Mouse (Mus musculus): ENCODE data around the gene Nav2. TPM values are rescaled to one million over a fixed set of nuclear protein-coding genes. Genes with fewer than 3 reads are reported as not detected.
A peak's percentile ranks its signal among the peaks of the same experiment; 100 is the strongest.

Gene Nav2
- polyA plus RNA-seq (2012; ENCODE audit: insufficient read depth, insufficient read length, missing spikeins), result 10.1 and 14.2 TPM in 2 replicates

DNA sequence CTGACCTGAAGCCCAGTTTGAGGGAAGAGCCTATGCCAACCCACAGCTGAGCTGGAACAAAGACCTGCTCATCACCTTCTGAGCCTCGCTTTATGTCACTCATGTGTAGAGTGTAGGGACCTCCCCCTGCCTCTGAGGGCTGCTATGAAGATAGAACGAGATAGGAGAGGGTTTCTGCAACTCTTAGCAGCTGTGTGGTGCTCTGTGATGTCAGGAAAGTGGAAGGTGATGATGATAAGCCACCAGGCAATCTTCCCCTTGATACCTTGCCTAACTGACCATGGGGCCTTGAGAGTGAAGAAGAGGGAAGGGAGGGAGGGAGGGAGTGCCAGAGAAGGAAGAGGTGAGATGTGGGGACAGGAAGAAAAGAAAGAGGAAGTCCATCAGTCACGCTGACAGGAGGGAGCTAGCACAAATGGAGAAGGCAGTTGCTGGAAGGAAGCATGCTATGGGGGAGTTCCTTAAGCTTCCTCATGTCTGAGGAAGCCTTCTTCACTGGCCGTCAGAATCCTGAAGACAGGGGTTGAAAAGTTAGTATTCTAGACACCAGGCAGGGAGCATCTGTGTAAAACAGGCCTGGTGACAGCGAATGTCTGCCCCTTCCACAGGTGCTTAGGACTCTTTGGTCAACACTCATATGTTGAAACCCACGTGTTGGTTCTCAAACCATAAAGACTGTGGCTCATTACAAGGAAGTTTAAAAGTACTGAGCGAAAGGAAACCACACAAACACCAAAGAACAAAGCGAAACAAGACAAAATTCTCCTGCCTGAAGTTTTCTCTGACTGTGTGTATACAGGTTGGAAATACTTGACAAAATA is at the start of gene Nav2:
Nav2 (plus strand) TSS at position 196 of the 821 bp plus-strand sequence.
- Histone ChIP-seq H3K4me3 (ENCODE audit: insufficient read depth, low read depth, low read length) (no peak within 1 kb of the TSS), H3K27ac (replicated peaks; ENCODE audit: low read depth, low read length) (no peak within 1 kb of the TSS), H3K4me1 (ENCODE audit: control insufficient read depth, insufficient read depth, insufficient read length, low read length) (no peaks in the 10 kb centered on the region)

DNA sequence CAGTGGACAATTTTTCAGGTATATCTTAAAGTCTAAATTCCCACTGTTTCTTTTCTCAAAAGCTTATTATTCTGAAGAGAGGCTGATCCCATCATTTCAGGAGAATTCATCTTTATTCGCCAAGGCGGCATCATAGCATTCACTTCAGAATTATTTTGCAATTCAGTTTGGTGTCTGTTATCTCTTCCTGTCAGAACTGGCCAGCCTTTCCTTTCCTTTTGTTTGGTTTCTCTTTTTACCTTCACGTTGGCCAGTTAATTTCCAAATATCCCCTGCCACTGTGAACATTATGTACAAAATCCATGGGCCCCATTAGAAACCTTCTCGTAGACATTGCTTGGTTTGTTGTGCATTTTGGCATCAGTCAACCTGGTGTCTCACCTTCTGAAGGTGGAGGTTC is 49.2 kb upstream of the Nav2 start:
- Histone ChIP-seq H3K4me3 (ENCODE audit: insufficient read depth, low read depth, low read length) (no peak overlapping the region), H3K4me1 (ENCODE audit: control insufficient read depth, insufficient read depth, insufficient read length, low read length) (no peaks in the 10 kb centered on the region), H3K27ac (replicated peaks; ENCODE audit: low read depth, low read length) (no peak overlapping the region)

DNA sequence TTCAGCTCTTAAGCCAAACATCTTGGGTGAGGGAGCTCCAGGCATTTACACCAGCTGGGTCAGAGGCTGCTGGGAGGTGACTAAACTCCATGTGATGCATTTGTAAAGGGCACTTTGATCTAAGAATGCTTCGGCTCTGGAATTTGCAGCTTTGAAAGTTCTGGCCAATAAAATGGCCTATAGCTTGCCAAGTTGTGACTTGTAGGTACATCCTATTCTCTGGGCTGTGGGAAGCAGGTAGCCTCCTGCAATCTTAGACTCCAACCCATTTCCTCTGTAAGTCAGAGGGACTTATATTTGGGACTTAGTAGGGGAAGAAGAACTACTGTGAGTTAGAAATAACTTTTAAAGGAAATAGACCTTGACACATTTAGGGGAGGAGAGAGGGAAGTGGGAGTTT is 47.6 kb upstream of the Nav2 start:
- no peak overlapping the region for H3K4me3 ChIP-seq (ENCODE audit: insufficient read depth, low read depth, low read length)
- H3K27ac ChIP-seq (replicated peaks; ENCODE audit: low read depth, low read length), result no peak overlapping the region
- no peaks in the 10 kb centered on the region for H3K4me1 ChIP-seq (ENCODE audit: control insufficient read depth, insufficient read depth, insufficient read length, low read length)

DNA sequence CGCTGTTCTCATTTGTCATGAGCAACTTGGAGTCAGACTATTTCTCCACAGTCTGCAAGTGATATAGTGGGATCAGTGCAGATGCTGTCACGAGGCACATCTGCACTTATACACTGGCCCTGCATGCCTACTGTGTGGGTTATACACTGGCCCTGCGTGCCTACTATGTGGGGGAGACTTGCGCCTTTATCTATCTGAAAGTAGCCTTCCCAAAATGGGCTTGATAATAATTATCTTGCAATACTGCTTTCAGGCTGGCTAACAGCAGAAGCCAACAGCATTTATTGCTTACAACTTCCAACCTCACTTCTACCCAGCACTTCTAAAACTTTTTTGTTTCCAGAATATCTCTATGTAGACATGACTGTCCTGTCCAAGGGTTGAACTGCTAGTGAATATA is 46.7 kb upstream of the Nav2 start:
- Histone ChIP-seq H3K4me3 (ENCODE audit: insufficient read depth, low read depth, low read length) (no peak overlapping the region), H3K4me1 (ENCODE audit: control insufficient read depth, insufficient read depth, insufficient read length, low read length) (no peaks in the 10 kb centered on the region), H3K27ac (replicated peaks; ENCODE audit: low read depth, low read length) (no peak overlapping the region)

DNA sequence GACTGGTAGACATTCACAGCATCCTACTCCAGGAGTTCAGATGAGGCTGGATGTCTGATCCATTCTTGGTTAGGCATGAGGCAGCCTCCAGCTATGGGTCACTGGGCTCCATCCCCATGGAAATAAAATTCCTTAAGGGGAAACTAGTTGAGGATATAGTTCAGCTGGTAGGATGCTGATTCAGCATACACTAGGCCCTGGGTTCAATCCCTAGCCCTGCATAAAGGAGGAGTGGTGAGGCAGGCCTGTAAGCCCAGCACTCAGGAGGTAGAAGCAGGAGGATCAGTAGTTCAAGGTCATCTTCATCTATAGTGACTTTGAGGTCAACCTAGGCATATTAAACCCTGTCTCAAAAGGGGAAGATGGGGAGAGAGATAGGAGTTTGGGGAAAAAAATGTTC is 44.3 kb upstream of the Nav2 start:
- H3K4me1 ChIP-seq (ENCODE audit: control insufficient read depth, insufficient read depth, insufficient read length, low read length), result no peaks in the 10 kb centered on the region
- H3K27ac ChIP-seq (replicated peaks; ENCODE audit: low read depth, low read length), result no peak overlapping the region
- no peak overlapping the region for H3K4me3 ChIP-seq (ENCODE audit: insufficient read depth, low read depth, low read length)

DNA sequence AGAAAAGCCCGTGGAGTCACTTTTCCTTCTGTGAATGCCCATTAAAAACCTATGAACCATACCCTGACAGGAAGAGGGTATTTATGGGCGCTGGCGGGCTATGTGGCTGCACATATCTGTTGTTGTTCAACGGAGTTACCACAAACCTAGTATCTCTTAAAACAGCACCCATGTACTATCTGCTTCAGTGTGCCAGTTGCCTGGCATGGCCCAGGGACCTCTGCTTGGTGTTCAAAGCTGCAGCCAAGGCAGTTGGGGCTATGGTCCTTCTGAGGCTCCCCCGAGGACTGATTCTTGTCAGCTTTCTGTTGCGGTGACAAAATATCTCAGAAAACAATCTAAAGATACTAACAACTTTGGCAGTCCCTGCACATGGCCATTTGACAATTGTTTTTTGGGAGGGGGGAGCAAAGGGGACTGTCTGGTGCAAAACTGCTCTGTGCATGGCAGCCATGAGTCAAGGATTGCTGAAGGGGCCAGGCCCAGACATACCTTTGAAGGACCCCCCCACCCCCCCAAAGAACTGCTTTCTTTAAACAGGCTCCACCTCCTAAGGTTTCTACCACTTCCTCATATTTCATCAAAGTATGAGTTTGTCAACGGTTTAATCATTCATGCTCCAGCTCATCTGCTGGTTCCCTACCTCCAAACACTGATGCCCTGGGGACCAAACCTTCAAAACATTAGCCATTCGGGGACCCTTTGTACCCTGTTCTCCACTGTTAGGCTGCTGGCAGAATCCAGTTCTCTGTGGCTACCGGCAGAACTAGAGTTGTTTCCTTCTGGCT is 43.7 kb upstream of the Nav2 start:
- no peak overlapping the region for H3K27ac ChIP-seq (replicated peaks; ENCODE audit: low read depth, low read length)
- no peaks in the 10 kb centered on the region for H3K4me1 ChIP-seq (ENCODE audit: control insufficient read depth, insufficient read depth, insufficient read length, low read length)
- no peak overlapping the region for H3K4me3 ChIP-seq (ENCODE audit: insufficient read depth, low read depth, low read length)

DNA sequence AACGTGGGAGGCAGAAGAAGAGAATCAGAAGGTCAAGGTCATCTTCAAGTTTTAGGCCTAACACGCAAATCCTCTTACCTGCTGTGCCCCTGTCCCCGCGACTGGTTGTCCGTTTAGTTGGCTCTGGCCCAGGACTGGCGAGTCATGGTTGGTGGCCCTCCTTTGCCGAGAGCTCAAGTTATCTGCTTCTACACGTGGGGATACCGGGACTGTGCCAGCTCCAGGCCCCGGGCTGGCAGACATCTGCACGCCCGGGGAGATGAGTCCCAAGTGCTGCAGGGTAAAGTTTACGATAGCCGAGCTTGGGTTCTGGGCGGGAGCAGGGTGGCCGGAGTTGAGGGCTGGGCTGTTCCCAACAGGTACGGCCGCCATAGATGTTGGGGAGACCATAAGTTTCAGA is 40.9 kb upstream of the Nav2 start:
- H3K4me1 ChIP-seq (ENCODE audit: control insufficient read depth, insufficient read depth, insufficient read length, low read length), result no peaks in the 10 kb centered on the region
- H3K4me3 ChIP-seq (ENCODE audit: insufficient read depth, low read depth, low read length), result no peak overlapping the region
- no peak overlapping the region for H3K27ac ChIP-seq (replicated peaks; ENCODE audit: low read depth, low read length)

DNA sequence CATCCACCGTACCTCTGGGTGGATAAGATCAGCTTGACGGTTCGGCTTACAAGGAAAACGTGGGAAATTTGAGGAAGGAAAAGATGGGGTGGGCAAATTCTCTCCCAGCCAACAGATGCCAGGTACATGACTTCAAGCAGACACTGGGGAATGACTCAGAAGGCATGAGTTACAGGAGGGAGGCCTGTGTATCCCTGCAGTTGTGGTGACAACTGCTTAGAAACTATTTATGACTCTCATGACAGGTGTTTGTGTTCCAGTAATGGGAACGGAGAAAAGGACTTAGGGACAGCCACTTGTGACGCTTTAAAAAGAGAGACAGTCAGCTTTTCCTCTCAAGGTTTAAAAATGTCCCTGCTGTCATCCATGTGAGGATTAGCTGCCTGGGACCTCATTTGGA is 38.4 kb upstream of the Nav2 start:
- H3K4me3 ChIP-seq (ENCODE audit: insufficient read depth, low read depth, low read length), result no peak overlapping the region
- no peak overlapping the region for H3K27ac ChIP-seq (replicated peaks; ENCODE audit: low read depth, low read length)
- no peaks in the 10 kb centered on the region for H3K4me1 ChIP-seq (ENCODE audit: control insufficient read depth, insufficient read depth, insufficient read length, low read length)

DNA sequence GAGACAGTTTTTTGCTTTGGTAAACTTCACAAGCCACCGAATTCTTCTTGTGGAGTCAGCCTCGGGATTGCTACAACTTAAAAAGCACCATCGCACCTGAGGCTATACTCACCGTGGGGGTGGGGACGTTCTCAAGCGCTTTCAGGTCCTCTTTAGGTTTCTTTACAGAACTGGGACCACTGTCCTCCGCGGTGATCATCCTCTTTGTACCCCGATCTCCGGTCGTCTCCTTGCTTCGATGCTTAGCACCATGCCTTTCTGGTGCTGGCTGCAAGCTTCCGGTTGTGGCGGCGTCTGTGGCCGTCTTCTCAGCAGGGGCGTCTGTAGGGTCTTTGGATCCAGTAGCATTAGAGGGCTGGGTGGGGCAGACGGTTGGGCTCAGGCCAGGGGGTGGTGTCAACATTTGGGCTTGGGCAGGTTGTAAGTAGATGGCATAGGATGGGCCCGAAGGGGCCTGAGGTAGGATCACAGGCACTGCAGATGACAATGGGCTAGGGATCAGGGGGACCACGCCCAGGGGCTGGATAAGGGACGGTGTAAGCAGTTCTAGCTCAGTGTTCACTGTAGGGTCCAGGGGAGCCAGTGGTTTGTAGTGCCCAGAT is 37.8 kb upstream of the Nav2 start:
- H3K4me3 ChIP-seq (ENCODE audit: insufficient read depth, low read depth, low read length), result no peak overlapping the region
- no peak overlapping the region for H3K27ac ChIP-seq (replicated peaks; ENCODE audit: low read depth, low read length)
- H3K4me1 ChIP-seq (ENCODE audit: control insufficient read depth, insufficient read depth, insufficient read length, low read length), result no peaks in the 10 kb centered on the region

DNA sequence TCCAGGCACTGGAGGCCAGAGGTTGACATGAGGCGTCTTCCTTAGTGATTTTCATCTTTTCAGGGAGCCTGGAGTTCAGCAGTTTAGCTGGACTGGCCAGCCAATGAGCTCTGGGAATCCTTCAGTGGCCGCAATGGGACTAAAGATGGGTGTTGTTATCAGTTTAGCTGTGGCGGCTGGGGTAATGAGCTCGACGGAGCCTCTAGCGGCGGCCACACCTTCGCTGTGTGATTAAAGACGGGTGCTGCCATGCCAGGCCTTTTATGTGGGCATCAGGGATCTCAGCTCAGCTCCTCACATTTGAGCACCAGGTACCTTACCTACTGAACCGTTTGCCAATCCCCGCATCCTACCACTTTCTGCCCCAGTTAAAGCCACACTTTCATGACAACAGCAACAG is 37.2 kb upstream of the Nav2 start:
- no peaks in the 10 kb centered on the region for H3K4me1 ChIP-seq (ENCODE audit: control insufficient read depth, insufficient read depth, insufficient read length, low read length)
- no peak overlapping the region for H3K4me3 ChIP-seq (ENCODE audit: insufficient read depth, low read depth, low read length)
- H3K27ac ChIP-seq (replicated peaks; ENCODE audit: low read depth, low read length), result no peak overlapping the region

DNA sequence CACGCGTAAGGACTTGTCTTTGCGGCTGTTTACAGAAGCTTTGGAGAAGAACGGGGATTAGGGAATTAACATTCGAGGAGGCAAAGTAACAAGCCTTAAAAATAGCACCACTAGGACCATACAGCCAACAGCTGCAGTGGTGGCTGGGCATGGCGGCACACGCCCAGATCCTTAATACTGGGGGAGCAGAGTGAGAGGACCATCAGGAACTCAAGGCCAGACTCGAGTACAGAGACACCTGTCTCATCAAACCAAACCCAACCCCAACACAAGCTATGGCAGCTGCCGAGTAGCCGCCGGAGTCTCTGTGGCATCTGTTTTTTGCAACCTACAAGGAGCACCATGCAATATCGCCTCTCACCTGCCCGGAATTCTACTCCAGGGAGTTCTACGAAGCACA is 33.4 kb upstream of the Nav2 start:
- Histone ChIP-seq H3K27ac (replicated peaks; ENCODE audit: low read depth, low read length) (no peak overlapping the region), H3K4me1 (ENCODE audit: control insufficient read depth, insufficient read depth, insufficient read length, low read length) (no peaks in the 10 kb centered on the region), H3K4me3 (ENCODE audit: insufficient read depth, low read depth, low read length) (no peak overlapping the region)

DNA sequence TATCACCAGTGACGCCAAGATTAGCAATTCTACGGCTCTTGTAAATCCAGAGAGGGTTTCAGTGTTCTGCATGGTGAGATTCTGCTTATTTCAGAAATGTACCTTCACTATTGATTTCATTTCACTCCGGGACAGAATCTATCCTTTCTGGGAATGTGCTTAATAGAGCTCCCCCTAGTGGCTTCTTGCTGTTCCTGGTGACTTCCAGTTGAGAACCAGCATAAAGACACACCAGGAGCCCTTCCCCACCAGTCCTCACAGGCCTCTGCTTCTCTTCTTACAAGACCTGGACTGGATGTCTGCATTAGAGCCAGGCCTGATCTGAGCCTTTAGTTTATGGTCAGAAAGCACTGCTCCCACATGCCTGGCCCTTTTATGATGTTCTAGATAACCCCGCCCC is 32.0 kb upstream of the Nav2 start:
- Histone ChIP-seq H3K27ac (replicated peaks; ENCODE audit: low read depth, low read length) (no peak overlapping the region), H3K4me3 (ENCODE audit: insufficient read depth, low read depth, low read length) (0 out of 2 replicates have a peak overlapping the region, but pooled peaks have one; percentile 7), H3K4me1 (ENCODE audit: control insufficient read depth, insufficient read depth, insufficient read length, low read length) (peaks cover 3% of the 10 kb centered on the region; the same call in 1 of the 2 replicates)

DNA sequence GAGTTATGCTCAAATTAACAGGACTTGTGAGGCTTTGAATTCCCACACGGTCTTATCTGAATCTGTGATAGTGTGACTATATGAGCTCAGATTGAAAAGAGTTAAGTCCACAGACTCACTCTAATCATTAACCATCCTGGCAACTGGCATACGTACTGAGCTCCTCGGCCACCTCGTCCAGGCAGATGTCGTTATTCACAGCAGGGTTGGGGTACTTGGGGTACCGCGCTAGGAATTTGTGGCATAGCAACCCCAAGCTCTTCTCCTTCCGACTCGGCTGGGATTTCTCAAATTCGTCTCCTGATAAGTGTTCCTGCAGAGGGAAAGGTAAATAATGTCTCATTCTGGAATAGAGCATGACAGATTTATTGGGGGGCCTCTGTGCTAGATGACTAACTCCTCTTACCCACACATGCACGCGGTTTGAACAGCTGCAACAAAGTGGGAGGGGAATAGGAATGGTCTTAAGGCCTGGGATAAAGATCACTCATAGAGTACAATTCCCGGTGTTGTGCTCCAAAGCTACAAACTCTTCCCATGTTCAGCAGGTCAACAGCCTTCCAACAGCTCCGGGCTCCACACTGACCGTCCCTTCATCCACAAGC is 30.6 kb upstream of the Nav2 start:
- Histone ChIP-seq H3K4me1 (ENCODE audit: control insufficient read depth, insufficient read depth, insufficient read length, low read length) (peaks cover 3% of the 10 kb centered on the region; the same call in 1 of the 2 replicates), H3K27ac (replicated peaks; ENCODE audit: low read depth, low read length) (no peak overlapping the region), H3K4me3 (ENCODE audit: insufficient read depth, low read depth, low read length) (no peak overlapping the region)

DNA sequence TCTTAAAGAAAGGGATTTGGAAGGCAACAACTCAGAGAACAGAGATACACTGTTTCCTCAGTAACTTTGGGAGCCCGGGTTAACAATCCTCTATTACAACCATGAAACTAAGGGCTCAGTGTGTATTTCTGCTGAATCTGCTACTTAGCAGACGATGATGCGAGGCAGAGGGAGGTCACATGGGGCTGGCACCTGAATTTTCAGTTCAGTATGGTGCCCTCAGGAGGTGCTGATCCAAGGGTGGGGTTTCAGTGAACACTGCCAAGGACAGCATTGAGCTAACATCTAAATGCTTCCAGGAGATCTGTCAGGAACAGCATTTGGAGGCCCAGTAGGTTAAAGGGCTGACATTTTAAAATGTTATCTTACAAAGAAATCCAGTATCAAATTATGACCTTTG is 28.9 kb upstream of the Nav2 start:
- Histone ChIP-seq H3K4me1 (ENCODE audit: control insufficient read depth, insufficient read depth, insufficient read length, low read length) (peaks cover 3% of the 10 kb centered on the region; the same call in 1 of the 2 replicates), H3K4me3 (ENCODE audit: insufficient read depth, low read depth, low read length) (no peak overlapping the region), H3K27ac (replicated peaks; ENCODE audit: low read depth, low read length) (no peak overlapping the region)
